Mouse (Mus musculus): ENCODE measurements around the gene Pan3.

The Pan3 gene

GRCm38 (mm10) chr5:147432927-147433326 lies 3.0 kb downstream of the Pan3 start:
- no peak for DNase-seq

DNA sequence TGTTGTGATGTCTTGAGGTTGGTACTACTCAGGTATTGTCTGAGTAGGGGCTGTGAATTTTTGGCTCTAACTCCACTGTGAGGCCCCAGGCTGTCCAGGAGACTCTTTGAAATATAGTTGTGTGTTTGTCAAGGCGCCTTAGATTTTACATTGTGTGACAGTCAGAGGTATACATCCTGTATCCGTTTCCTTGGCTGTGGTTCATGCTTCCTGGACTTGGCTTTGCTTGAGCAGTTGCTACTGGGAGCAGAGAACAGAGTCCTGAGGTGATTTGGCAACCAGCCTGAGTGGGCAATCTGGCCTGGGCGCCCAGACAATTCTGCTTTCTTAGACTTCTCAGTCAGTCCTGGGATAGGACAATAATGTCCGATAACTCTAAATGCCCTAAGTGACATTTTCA lies 5.3 kb downstream of the Pan3 start:
- no peak for DNase-seq

GRCm38 (mm10) chr5:147435751-147436150 lies 5.8 kb downstream of the Pan3 start:
- DNase-seq: no peak

DNA sequence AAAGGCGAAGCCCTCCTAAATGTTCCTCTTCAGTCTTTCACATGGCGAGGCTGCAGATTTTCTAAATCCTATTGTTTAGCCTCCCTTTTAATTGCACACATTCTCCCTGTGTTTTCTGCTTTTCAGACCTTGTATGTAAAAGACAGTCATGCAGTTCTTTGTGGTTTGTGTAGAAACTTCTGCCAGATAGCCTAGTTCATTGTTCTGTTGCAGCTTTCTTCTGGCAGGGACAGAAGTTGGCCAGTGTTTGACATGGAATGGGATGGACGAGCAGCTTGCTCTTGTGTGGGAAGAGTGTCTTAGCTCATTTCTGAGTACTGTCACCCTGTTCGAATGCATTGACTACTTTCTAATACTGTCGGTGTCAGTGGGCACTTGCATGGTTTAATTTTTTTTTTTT lies 6.5 kb downstream of the Pan3 start:
- DNase-seq: no peak

GRCm38 (mm10) chr5:147440996-147441507 lies 11.1 kb downstream of the Pan3 start:
- DNase-seq: no peak

DNA sequence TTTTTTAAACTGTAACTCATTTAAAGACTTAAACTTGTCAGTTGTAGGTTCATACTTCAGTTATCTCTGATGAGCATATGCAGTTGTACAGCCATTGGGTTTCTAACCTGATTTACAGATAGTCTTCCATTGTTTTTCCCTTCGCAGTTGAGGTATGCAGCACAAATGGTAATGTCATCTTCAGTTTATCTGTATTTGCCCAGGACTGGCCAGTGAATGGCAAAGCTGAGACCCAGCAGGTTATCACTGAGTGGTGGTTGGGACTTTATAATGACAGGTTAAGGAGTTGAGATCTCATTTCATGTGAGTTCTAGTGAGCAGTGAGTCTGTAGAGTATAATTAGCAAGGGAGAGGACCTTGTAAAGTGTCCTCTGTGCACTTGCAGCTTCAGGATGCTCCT lies 12.0 kb downstream of the Pan3 start:
- DNase-seq: no peak

GRCm38 (mm10) chr5:147442741-147443140 lies 12.8 kb downstream of the Pan3 start:
- DNase-seq: no peak

- DNase-seq: no peak
Observed at GRCm38 (mm10) chr5:147444298-147444697, 14.3 kb downstream of the Pan3 start.

DNA sequence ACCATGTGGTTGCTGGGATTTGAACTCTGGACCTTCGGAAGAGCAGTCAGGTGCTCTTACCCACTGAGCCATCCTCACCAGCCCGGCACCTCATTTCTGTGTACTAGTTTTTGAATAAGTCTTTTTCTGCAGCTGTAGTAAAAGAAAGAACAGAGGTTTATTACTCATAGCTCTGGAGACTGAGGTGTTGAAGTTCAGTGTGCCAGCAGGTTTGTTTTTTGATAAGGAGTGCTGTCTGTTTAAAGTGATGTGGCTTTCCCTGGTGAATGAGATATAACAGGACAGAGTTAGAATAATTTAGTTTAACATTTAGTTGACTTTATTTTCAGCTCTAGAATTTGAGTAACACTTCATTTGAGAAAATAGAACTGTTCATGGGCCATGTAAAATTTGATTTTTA lies 14.8 kb downstream of the Pan3 start:
- no peak for DNase-seq

DNA sequence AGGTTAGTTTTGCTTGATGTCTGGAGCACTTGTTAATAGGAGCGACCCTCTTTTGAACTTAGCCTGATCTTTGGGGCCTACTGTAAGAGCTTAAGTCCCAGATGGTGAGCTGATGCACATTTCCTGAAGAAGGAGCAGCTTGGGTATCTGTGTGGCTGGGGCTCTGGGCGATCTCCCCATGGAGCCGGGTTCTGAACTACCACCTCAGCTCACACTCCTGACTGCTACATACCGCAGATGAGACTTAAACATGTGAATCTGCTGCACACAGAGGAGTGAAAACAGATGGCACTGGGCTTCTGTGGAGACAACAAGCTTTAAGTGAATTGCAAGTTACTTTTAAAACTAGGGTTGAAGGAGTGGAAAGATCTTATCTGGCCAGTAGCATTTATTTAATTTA lies 15.3 kb downstream of the Pan3 start:
- no peak for DNase-seq

DNA sequence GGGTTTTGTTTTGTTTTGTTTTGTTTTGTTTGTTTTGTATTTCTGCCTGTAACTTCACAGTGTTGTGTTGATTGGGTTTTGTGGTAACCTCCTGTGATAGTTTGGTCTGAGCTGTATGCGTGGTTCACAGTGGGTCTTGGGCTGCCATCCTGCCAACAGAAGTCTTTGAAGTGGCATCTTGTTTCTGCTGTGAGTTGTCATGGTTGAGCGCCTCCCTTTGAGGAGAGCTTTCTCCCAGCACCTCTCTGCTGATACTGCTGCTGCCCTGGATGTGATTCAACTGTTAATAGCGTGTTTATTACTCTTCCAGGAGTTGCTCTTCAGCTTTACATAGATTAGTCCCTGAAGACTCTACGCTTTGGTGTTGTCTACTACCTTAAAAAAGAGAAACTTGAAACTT lies 18.6 kb downstream of the Pan3 start:
- DNase-seq: no peak

DNA sequence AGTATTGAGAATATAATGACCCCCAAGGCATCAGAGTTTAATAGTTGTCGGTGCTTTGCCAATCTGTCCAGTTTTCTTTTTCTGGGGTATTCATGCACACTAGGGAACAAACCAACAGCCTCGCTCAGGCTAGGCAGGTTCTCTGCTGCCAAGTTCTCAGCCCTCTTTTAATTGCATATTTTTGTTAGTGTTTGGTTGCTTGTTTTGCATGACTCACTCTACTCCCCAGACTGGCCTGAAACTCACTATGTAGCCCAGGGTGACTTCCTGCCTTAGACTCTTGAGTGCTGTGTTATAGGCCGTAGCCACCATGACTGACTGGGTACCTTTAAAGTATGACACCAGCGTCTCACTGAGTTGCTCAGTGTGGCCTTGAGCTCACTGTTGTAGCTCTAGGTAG lies 19.0 kb downstream of the Pan3 start:
- no peak for DNase-seq

DNA sequence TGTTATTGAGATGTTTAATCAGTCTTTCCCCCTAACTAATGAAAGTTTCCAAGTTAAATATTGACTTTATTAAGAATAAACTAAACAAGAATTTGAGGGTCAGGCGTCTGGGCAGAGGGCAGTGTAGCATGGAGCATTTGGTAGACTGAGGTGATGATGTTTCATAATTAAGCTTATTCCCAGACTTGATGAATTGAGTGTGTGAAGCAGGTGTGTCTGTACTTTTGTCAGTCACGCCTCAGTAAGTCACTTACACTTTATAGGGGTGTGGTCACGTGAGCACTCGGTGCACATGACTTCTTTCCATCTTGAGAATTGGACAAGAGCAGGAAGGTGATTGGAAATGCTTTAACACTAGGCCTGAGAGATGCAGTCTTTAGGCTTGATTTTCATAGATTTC lies 26.5 kb downstream of the Pan3 start:
- no peak for DNase-seq

GRCm38 (mm10) chr5:147459821-147460567 lies 30.0 kb downstream of the Pan3 start:
- no peak for DNase-seq

- no peak for DNase-seq
Observed at GRCm38 (mm10) chr5:147463251-147463650, 33.3 kb downstream of the Pan3 start.

GRCm38 (mm10) chr5:147466361-147466760 lies 36.4 kb downstream of the Pan3 start:
- no peak for DNase-seq

GRCm38 (mm10) chr5:147471163-147471562 lies 41.2 kb downstream of the Pan3 start:
- DNase-seq: no peak

GRCm38 (mm10) chr5:147473071-147473470 lies 43.1 kb downstream of the Pan3 start:
- no peak for DNase-seq

GRCm38 (mm10) chr5:147473856-147474255 lies 43.9 kb downstream of the Pan3 start:
- no peak for DNase-seq

GRCm38 (mm10) chr5:147476109-147476508 lies 46.1 kb downstream of the Pan3 start:
- DNase-seq: no peak

- DNase-seq: no peak
Observed at GRCm38 (mm10) chr5:147477106-147477505, 47.1 kb downstream of the Pan3 start.

GRCm38 (mm10) chr5:147479341-147479740 lies 49.4 kb downstream of the Pan3 start:
- no peak for DNase-seq

DNA sequence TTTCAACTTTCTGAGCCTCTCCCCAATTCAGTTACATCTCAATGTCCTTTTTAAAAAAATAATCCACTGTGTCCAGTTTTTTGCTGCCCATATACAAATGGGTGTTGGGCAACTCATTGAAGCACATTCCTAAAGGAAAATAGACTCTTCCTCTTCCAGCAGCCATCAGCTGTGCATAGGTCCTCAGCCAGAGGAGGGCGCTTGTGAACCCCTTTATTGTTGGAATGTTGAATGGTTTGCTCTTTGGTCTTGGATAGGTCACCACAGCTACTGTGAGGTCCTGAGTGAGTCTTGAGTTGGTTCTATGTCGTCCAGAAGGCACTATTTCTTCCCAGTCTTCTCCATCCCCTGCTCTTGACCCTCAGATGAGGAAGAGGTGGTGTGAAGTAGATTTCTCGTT lies 54.2 kb downstream of the Pan3 start:
- DNase-seq: no peak

DNA sequence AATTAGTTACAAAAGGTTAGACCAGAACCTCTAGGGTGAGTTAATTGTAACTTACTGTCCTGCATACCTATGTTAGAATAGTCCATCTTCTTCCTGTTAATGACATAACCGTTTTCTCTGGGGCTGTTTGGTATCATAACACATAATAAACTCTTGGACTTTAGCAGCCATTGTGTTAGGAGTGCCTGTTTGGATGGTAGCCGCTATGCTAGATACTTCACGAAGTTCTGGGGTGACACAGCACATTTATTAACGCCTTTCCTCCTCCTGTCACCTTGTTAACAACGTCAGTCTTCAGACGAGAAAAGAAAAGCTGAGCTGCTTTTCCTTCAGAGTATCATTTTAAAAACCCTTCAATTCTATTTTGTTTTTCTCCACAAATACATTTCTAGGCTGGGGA lies 59.3 kb downstream of the Pan3 start:
- no peak for DNase-seq

DNA sequence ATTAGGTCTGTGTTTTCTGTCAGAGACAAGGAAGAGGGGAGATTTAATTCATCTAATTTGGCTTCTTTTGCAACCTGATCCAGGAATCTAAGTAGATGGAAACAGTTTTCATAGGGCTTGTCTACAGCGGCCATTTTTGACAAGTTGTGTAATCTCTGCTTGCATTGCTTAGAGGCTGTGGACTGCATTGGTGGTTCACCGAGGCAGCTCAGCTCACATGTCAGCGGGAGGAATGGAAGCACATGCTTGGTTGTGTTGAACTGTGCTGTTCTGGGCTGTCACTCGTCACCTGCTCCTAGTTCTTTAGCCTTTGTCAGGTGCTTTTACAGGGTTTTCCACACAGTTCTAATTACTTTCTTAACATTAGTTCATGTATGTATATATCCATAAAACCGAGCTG lies 60.9 kb downstream of the Pan3 start:
- DNase-seq: no peak
